Mouse (Mus musculus): ENCODE results near the gene Eif2b4. TPM values are rescaled to one million over a fixed set of nuclear protein-coding genes. Genes with fewer than 3 reads are reported as not detected.

The Eif2b4 gene
- polyA plus RNA-seq, 1 experiment from 2014 or later, result 58.6 TPM

DNA sequence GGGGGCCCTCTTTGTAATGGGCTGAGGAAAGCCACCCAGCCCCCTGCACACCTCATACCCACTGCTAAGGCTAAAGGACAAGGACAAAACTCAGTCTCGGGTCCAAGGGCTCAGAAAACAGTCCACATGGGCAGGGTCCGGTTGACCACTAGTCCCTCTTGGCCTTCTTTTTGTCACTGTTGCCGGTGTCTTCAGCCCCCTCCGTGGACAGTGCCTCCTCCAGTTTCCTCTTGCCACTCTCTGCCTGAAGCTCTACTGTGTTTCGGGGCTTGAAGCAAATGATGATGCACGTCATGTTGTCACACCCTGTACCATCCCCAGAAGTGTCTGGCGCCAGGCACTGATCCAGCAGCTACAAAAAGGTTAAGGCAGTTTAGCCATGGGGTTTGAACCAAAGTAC, 9.7 kb upstream of the Eif2b4 start:
- Histone ChIP-seq H3K4me1 (ENCODE audit: control insufficient read depth, insufficient read depth, low read length) (peaks cover 9% of the 10 kb centered on the region; the same call in 1 of the 2 replicates), H3K27ac (ENCODE audit: low read depth, low read length) (peak overlapping the region; percentile 86), H3K9ac (ENCODE audit: low read depth, low read length) (peak overlapping the region; percentile 76), H3K36me3 (ENCODE audit: control insufficient read depth, insufficient read depth, low read length) (peaks cover 43% of the 10 kb centered on the region), H3K9me3 (replicated peaks; ENCODE audit: control insufficient read depth, low read length) (peaks cover 5% of the 10 kb centered on the region), H3K4me2 (peak overlapping the region; percentile 89), H3K4me3 (ENCODE audit: low read depth, low read length) (peak overlapping the region; percentile 73), H3K27me3 (ENCODE audit: control insufficient read depth, insufficient read depth, low read length) (no peaks in the 10 kb centered on the region)
- ATAC-seq (replicated peaks; ENCODE audit: insufficient number of reproducible peaks, low FRiP score, low TSS enrichment), result no peak
- WGBS (ENCODE audit: insufficient replicate concordance), result 83% methylated on average over 7 of the region's 7 CpGs

DNA sequence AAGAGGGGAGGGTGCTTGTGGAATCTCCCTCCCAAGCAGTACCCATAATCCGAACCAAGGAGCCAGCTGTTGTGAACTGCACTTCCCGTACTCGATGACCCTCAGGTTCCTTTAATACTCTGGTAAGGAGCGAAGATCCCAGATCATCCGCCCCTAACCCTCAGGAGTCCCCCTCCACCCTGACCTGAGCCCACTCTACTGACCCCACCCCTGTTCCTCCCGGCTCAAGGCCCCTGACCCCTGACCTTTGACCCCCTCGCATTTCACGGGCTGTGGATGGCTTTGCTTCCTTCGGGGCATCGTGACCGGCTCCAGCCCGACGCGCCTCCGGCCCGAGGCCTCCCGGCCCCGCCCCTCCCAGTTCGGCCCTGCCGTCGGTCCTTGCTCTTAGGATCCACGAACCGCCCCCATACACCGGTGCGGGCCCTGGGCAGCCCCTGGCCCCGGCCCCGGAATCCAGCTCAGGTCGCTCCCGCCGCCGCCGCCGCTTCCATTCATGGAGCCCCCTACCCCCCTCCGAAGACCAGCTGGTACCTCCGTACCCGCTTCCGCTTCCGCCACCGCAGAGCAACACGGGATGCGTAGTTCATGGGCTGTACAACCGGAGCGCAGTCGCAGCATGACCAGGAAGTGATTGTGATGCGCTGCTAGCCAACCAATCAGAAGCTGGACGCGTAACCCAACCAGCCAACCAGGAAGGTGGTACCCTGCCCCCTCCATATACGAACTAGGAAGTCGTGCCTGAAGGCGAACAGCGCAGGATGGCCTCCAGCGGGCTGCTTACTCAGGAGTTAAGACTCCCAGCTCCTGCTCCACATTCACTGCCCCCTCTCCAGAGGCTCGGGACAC, 8.7 kb upstream of the Eif2b4 start, which contains the start of gene Zfp513:
Zfp513 (minus strand) TSS at position 562 of the 849 bp plus-strand sequence.
- Histone ChIP-seq H3K27me3 (ENCODE audit: control insufficient read depth, insufficient read depth, low read length) (no peaks in the 10 kb centered on the region), H3K36me3 (ENCODE audit: control insufficient read depth, insufficient read depth, low read length) (peaks cover 42% of the 10 kb centered on the region), H3K27ac (ENCODE audit: low read depth, low read length) (peak within 1 kb of the TSS; percentile 86), H3K9ac (ENCODE audit: low read depth, low read length) (peak within 1 kb of the TSS; percentile 88), H3K4me1 (ENCODE audit: control insufficient read depth, insufficient read depth, low read length) (peaks cover 9% of the 10 kb centered on the region; the same call in 1 of the 2 replicates), H3K4me3 (ENCODE audit: low read depth, low read length) (peak within 1 kb of the TSS; percentile 73), H3K4me2 (peak within 1 kb of the TSS; percentile 89), H3K9me3 (replicated peaks; ENCODE audit: control insufficient read depth, low read length) (peaks cover 5% of the 10 kb centered on the region)
- peak; percentile 94 for ATAC-seq (replicated peaks; ENCODE audit: insufficient number of reproducible peaks, low FRiP score, low TSS enrichment)
- WGBS (ENCODE audit: insufficient replicate concordance), result under 1% methylated on average over 53 of the region's 53 CpGs

DNA sequence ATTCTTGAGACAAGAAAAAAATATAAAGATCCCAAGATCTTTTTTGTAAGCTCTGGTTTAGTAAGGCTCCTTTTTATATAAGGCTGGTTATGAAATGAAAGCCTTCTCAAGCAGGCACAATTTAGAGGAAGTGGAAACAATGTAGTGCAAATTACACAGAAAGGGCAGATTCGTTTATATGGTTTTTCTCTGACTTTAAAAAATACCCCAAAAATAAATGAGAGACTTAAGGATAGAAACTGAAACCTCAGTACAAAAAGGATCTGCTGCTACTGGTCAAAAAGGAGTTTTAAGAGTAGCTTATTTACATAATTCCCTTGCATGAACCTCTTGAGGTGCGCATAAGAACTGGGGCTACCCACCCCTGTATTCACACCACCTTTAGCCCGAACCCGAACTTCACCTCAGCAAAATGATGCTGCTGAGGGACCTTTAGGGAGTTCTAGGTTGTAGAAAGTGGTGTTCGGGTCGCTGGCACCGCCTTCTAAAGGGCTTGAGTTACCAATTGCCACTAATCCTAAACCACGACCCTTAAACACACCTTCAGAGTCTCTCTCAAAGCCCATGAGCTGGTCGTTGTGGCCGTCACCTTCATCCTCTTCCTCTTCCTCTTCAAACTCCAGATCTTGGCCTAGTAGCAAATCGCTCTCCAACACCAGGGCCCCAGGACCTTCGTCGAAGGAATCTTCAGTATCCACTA, 8.0 kb upstream of the Eif2b4 start:
- Histone ChIP-seq H3K4me2 (peak overlapping the region; percentile 89), H3K27me3 (ENCODE audit: control insufficient read depth, insufficient read depth, low read length) (no peaks in the 10 kb centered on the region), H3K4me3 (ENCODE audit: low read depth, low read length) (peak overlapping the region; percentile 73), H3K9ac (ENCODE audit: low read depth, low read length) (peak overlapping the region; percentile 88), H3K36me3 (ENCODE audit: control insufficient read depth, insufficient read depth, low read length) (peaks cover 48% of the 10 kb centered on the region), H3K27ac (ENCODE audit: low read depth, low read length) (peak overlapping the region; percentile 77), H3K9me3 (replicated peaks; ENCODE audit: control insufficient read depth, low read length) (peaks cover 5% of the 10 kb centered on the region), H3K4me1 (ENCODE audit: control insufficient read depth, insufficient read depth, low read length) (peaks cover 9% of the 10 kb centered on the region; the same call in 1 of the 2 replicates)
- 21% methylated on average over 13 of the region's 13 CpGs for WGBS (ENCODE audit: insufficient replicate concordance)
- no peak for ATAC-seq (replicated peaks; ENCODE audit: insufficient number of reproducible peaks, low FRiP score, low TSS enrichment)

DNA sequence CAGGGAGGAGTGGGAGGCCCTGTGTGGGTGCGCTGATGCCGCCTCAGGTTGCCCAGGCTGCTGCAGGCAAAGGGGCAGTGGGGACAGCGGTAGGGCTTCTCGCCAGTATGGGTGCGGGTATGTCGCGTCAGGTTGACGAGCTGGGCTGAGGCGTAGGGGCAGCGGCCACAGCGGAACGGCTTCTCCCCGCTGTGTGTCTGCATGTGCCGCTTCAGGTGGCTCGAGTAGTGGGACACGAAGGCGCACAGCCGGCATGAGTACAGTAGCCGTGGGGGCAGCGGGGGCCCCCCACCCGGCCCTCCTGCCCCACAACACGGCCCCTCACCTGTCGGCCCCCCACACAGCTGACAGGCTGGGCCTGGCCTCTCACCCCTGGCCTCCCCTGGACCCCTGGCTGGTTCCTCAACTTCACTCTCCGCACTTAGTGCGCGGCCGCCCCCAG, 7.1 kb upstream of the Eif2b4 start:
- peak overlapping the region; percentile 2; the same call in 1 of the 2 replicates for H3K4me3 ChIP-seq (ENCODE audit: low read depth, low read length)
- peaks cover 9% of the 10 kb centered on the region; the same call in 1 of the 2 replicates for H3K4me1 ChIP-seq (ENCODE audit: control insufficient read depth, insufficient read depth, low read length)
- 86% methylated on average over 27 of the region's 27 CpGs for WGBS (ENCODE audit: insufficient replicate concordance)
- no peak for ATAC-seq (replicated peaks; ENCODE audit: insufficient number of reproducible peaks, low FRiP score, low TSS enrichment)
- peak overlapping the region; percentile 89 for H3K4me2 ChIP-seq
- no peak overlapping the region for H3K27ac ChIP-seq (ENCODE audit: low read depth, low read length)
- peaks cover 5% of the 10 kb centered on the region for H3K9me3 ChIP-seq (replicated peaks; ENCODE audit: control insufficient read depth, low read length)
- no peak overlapping the region for H3K9ac ChIP-seq (ENCODE audit: low read depth, low read length)
- no peaks in the 10 kb centered on the region for H3K27me3 ChIP-seq (ENCODE audit: control insufficient read depth, insufficient read depth, low read length)
- peaks cover 52% of the 10 kb centered on the region for H3K36me3 ChIP-seq (ENCODE audit: control insufficient read depth, insufficient read depth, low read length)

DNA sequence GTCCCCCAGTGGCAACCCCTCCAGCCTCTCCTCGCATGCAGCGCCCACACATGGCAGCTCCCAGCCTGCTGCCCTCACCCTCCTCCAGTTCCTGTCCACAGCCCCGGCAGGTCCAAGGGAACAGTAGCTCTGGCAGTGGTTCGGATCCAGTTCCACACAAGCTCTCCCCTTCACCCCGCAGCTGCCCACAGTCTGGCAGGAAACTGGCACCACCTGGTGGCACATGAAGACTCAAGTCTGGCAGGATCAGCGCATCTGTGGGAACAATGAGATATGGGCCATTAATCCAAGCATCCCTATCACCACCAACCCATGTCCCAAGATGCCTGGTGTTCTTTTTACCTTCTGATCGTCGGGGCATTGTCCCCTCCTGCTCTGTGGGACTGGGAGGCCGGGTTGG, 6.7 kb upstream of the Eif2b4 start:
- Histone ChIP-seq H3K9me3 (replicated peaks; ENCODE audit: control insufficient read depth, low read length) (peaks cover 5% of the 10 kb centered on the region), H3K9ac (ENCODE audit: low read depth, low read length) (no peak overlapping the region), H3K4me3 (ENCODE audit: low read depth, low read length) (0 out of 2 replicates have a peak overlapping the region, but pooled peaks have one; percentile 2), H3K4me2 (no peak overlapping the region), H3K36me3 (ENCODE audit: control insufficient read depth, insufficient read depth, low read length) (peaks cover 54% of the 10 kb centered on the region), H3K27ac (ENCODE audit: low read depth, low read length) (no peak overlapping the region), H3K4me1 (ENCODE audit: control insufficient read depth, insufficient read depth, low read length) (peaks cover 9% of the 10 kb centered on the region; the same call in 1 of the 2 replicates), H3K27me3 (ENCODE audit: control insufficient read depth, insufficient read depth, low read length) (no peaks in the 10 kb centered on the region)
- no peak for ATAC-seq (replicated peaks; ENCODE audit: insufficient number of reproducible peaks, low FRiP score, low TSS enrichment)
- 87% methylated on average over 9 of the region's 9 CpGs for WGBS (ENCODE audit: insufficient replicate concordance)

DNA sequence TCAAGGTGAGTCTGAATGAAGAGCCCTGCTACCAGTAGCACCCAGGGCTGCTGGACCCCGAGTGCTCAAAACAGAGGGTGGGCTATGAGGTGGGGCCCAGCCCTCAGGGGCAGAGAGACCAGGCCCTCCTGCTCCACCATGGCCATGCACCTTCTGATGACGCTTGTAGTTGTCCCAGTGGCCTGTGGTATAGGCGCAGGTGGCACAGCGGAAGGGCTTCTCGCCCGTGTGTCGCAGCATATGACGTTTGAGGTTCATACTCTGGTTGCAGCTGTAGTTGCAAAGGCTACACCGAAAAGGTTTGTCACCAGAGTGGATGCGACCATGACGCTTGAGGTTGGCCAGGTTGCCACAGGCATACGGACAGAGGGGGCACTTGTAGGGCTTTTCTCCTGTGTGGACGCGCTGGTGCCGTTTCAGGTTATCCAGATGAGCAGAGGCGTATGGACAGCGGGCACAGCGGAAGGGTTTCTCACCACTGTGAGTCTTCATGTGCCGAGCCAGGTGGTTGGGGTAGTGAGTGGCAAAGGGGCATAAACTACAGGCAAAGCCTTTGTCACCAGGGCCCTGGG, 6.2 kb upstream of the Eif2b4 start:
- H3K9me3 ChIP-seq (replicated peaks; ENCODE audit: control insufficient read depth, low read length), result peaks cover 5% of the 10 kb centered on the region
- no peaks in the 10 kb centered on the region for H3K27me3 ChIP-seq (ENCODE audit: control insufficient read depth, insufficient read depth, low read length)
- peaks cover 50% of the 10 kb centered on the region for H3K36me3 ChIP-seq (ENCODE audit: control insufficient read depth, insufficient read depth, low read length)
- H3K9ac ChIP-seq (ENCODE audit: low read depth, low read length), result no peak overlapping the region
- H3K4me1 ChIP-seq (ENCODE audit: control insufficient read depth, insufficient read depth, low read length), result peaks cover 9% of the 10 kb centered on the region; the same call in 1 of the 2 replicates
- no peak overlapping the region for H3K4me2 ChIP-seq
- H3K4me3 ChIP-seq (ENCODE audit: low read depth, low read length), result no peak overlapping the region
- ATAC-seq (replicated peaks; ENCODE audit: insufficient number of reproducible peaks, low FRiP score, low TSS enrichment), result no peak
- no peak overlapping the region for H3K27ac ChIP-seq (ENCODE audit: low read depth, low read length)
- WGBS (ENCODE audit: insufficient replicate concordance), result 91% methylated on average over 19 of the region's 19 CpGs

DNA sequence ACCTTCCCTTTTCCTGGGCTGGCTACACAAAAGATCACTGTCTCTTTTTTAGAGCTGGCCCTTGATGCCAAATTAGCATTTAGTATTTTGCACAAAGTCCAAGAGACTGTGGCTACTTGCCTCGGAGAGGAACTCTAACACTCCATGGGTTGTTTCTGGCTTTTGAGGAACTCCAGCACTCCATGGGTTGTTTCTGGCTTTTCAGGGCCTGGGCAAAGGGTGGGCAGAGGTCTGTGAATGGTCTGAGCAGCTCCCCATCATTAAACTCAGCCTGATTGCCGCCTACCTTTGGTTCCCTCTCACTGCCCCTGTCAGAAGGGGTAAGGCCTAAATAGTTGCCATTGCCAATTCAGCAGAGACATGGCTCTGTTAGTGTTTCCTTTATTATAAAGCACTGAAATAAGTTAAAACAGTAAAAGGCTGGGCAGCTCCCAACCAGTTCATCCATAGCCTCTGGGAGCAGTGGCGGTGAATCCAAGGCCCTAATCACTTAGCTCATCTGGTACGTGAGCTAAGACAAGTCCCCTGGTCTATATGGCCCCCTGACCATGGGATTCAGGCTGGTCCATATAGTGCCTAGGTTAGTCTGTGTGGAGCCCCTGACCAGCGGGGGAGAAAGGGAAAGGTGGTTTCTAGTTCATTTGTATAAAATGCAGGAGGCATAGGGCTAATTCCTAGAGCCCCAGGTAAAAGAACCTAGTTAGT, 5.5 kb upstream of the Eif2b4 start:
- Histone ChIP-seq H3K4me2 (no peak overlapping the region), H3K27me3 (ENCODE audit: control insufficient read depth, insufficient read depth, low read length) (no peaks in the 10 kb centered on the region), H3K4me3 (ENCODE audit: low read depth, low read length) (no peak overlapping the region), H3K9ac (ENCODE audit: low read depth, low read length) (no peak overlapping the region), H3K9me3 (replicated peaks; ENCODE audit: control insufficient read depth, low read length) (peaks cover 5% of the 10 kb centered on the region), H3K27ac (ENCODE audit: low read depth, low read length) (no peak overlapping the region), H3K4me1 (ENCODE audit: control insufficient read depth, insufficient read depth, low read length) (peaks cover 15% of the 10 kb centered on the region), H3K36me3 (ENCODE audit: control insufficient read depth, insufficient read depth, low read length) (peaks cover 47% of the 10 kb centered on the region)
- no peak for ATAC-seq (replicated peaks; ENCODE audit: insufficient number of reproducible peaks, low FRiP score, low TSS enrichment)
- WGBS (ENCODE audit: insufficient replicate concordance), result 80% methylated on average over 5 of the region's 5 CpGs

DNA sequence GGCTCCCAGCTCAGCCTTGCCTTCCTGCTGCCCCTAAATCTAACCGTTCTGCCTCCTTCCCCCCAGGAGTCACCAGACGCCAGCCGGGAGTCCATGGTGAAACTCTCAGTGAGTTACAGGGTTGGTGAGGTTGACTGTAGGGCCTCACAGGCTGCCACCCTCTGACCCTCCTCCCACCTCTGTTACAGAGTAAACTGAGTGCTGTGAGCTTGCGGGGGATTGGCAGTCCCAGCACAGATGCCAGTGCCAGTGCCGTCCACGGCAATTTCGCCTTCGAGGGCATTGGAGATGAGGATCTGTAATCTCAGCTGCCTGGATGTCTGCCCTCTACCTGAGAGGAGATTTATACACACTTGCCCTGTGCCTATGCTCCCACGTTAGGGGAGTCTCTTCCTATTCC, 4.9 kb upstream of the Eif2b4 start:
- Histone ChIP-seq H3K9ac (ENCODE audit: low read depth, low read length) (no peak overlapping the region), H3K36me3 (ENCODE audit: control insufficient read depth, insufficient read depth, low read length) (peaks cover 47% of the 10 kb centered on the region), H3K4me3 (ENCODE audit: low read depth, low read length) (no peak overlapping the region), H3K27ac (ENCODE audit: low read depth, low read length) (no peak overlapping the region), H3K4me1 (ENCODE audit: control insufficient read depth, insufficient read depth, low read length) (peaks cover 15% of the 10 kb centered on the region), H3K9me3 (replicated peaks; ENCODE audit: control insufficient read depth, low read length) (peaks cover 5% of the 10 kb centered on the region), H3K4me2 (no peak overlapping the region), H3K27me3 (ENCODE audit: control insufficient read depth, insufficient read depth, low read length) (no peaks in the 10 kb centered on the region)
- no peak for ATAC-seq (replicated peaks; ENCODE audit: insufficient number of reproducible peaks, low FRiP score, low TSS enrichment)
- WGBS (ENCODE audit: insufficient replicate concordance), result 86% methylated on average over 9 of the region's 9 CpGs
